Comparison of ENCODE assay signal across 15 mouse cellular contexts in genomic region chr5:122802706-122803105, GRCm38 (mm10). TPM values are rescaled to one million over a fixed set of nuclear protein-coding genes. Genes with fewer than 3 reads are reported as not detected.
DNase-seq lines count a peak whose midpoint lies in the region; ATAC-seq and TF ChIP-seq lines count a peak whose summit lies in the region.
"Had no signal": no experiment of that assay in that cellular context is flagged by ENCODE, and none has a peak within 500 bp of the region (broad histone marks: within the 10 kb centered on the region; RNA-seq: fewer than 3 reads in every experiment).

No protein-coding gene starts in this region.

- H3K36me3 ChIP-seq in heart, embryonic 14.5 days (ENCODE audit: control insufficient read depth, insufficient read depth, low read length), result peaks cover 97% of the 10 kb centered on the region
- peaks cover 19% of the 10 kb centered on the region for H3K36me3 ChIP-seq in liver, adult 2 months (ENCODE audit: control insufficient read depth, insufficient read depth, low read length)
- H3K36me3 ChIP-seq in liver, embryonic 12.5 days, result peaks cover 100% of the 10 kb centered on the region
- peaks cover 54% of the 10 kb centered on the region for H3K36me3 ChIP-seq in intestine, embryonic 15.5 days

- no peak for TF ChIP-seq POLR2A in liver, adult 2 months (IDR thresholded peaks at IDR 0.05; ENCODE audit: extremely low read depth, insufficient read depth, low read length)

- intact Hi-C loops in heart, postnatal 14 days (cut with DNase I), result no loop called here
- intact Hi-C loops in left cerebral cortex, postnatal 10 days (cut with DNase I), result no loop called here

- DNase-seq in heart, postnatal 14 days, result no peak
- DNase-seq in liver, adult 2 months (ENCODE audit: extremely low read depth, low read depth, low spot score), result peak; percentile 93
- DNase-seq in kidney, postnatal 25 days, result peak; percentile 69 to 91
- DNase-seq in left cerebral cortex, postnatal 10 days (ENCODE audit: extremely low spot score in 1 of 2, low spot score in 2 of 2), result no peak
- no peak for DNase-seq in testis, postnatal 14 days (ENCODE audit: low spot score)
- DNase-seq: adrenal gland, postnatal 10 days; B cell, adult 2 months; cerebellum, postnatal 10 days; layer of hippocampus, adult 9-11 months had no signal

- no peak for ATAC-seq in heart, embryonic 14.5 days (ENCODE audit: insufficient number of reproducible peaks, insufficient read depth, low FRiP score, low read depth)
- no peak for ATAC-seq in liver, embryonic 12.5 days
- peak; percentile 63 for ATAC-seq in intestine, embryonic 15.5 days

- H3K9ac ChIP-seq in heart, embryonic 14.5 days (ENCODE audit: low read length), result no peak overlapping the region
- no peak overlapping the region for H3K9ac ChIP-seq in liver, adult 2 months (ENCODE audit: low read depth, low read length)
- H3K9ac ChIP-seq in liver, embryonic 12.5 days, result no peak overlapping the region
- no peak overlapping the region for H3K9ac ChIP-seq in intestine, embryonic 15.5 days
- H3K9ac ChIP-seq: hindbrain, embryonic 14.5 days; lung, embryonic 15.5 days had no signal

- H3K4me1 ChIP-seq in heart, embryonic 14.5 days (ENCODE audit: control insufficient read depth in 2 of 2, insufficient read depth in 2 of 2, low read length in 2 of 2), result peaks cover 22 to 55% of the 10 kb centered on the region in 2 experiments
- H3K4me1 ChIP-seq in liver, adult 2 months (ENCODE audit: control insufficient read depth, insufficient read depth, low read length), result peaks cover 44% of the 10 kb centered on the region
- H3K4me1 ChIP-seq in liver, embryonic 12.5 days, result peaks cover 38% of the 10 kb centered on the region
- peaks cover 14% of the 10 kb centered on the region for H3K4me1 ChIP-seq in intestine, embryonic 15.5 days (replicated peaks)
- H3K4me1 ChIP-seq: midbrain, embryonic 10.5 days had no signal

- H3K79me2 ChIP-seq in liver, adult 2 months (ENCODE audit: control insufficient read depth, insufficient read depth, low read length), result no peaks in the 10 kb centered on the region

- no peaks in the 10 kb centered on the region for H3K9me3 ChIP-seq in heart, embryonic 14.5 days (ENCODE audit: control insufficient read depth, low read length)
- H3K9me3 ChIP-seq in liver, embryonic 12.5 days (replicated peaks), result no peaks in the 10 kb centered on the region
- no peaks in the 10 kb centered on the region for H3K9me3 ChIP-seq in intestine, embryonic 15.5 days
- H3K9me3 ChIP-seq: lung, embryonic 15.5 days; midbrain, embryonic 10.5 days had no signal

- no peaks in the 10 kb centered on the region for H3K27me3 ChIP-seq in heart, embryonic 14.5 days (ENCODE audit: control insufficient read depth, insufficient read depth, low read length)
- no peaks in the 10 kb centered on the region for H3K27me3 ChIP-seq in liver, adult 2 months (ENCODE audit: control insufficient read depth, insufficient read depth, low read length)
- no peaks in the 10 kb centered on the region for H3K27me3 ChIP-seq in liver, embryonic 12.5 days (replicated peaks)
- H3K27me3 ChIP-seq in intestine, embryonic 15.5 days (replicated peaks), result no peaks in the 10 kb centered on the region
- H3K27me3 ChIP-seq: lung, embryonic 15.5 days had no signal

- TF ChIP-seq CTCF in liver, adult 2 months (IDR thresholded peaks at IDR 0.05; ENCODE audit: low read depth, low read length), result peak; percentile 32; the same call in 1 of the 2 replicates

- H3K4me2 ChIP-seq in heart, embryonic 14.5 days (ENCODE audit: low read length), result no peak overlapping the region
- no peak overlapping the region for H3K4me2 ChIP-seq in liver, embryonic 12.5 days
- H3K4me2 ChIP-seq in intestine, embryonic 15.5 days (replicated peaks), result no peak overlapping the region
- H3K4me2 ChIP-seq: hindbrain, embryonic 14.5 days; lung, embryonic 15.5 days had no signal

- peak overlapping the region; percentile 71 to 73 for H3K27ac ChIP-seq in heart, embryonic 14.5 days (replicated peaks in 1 of 2; ENCODE audit: control insufficient read depth in 1 of 2, insufficient read depth in 1 of 2, low read depth in 2 of 2, low read length in 2 of 2)
- H3K27ac ChIP-seq in liver, adult 2 months (replicated peaks; ENCODE audit: insufficient read depth, low read depth, low read length), result peak overlapping the region; percentile 98
- no peak overlapping the region for H3K27ac ChIP-seq in liver, embryonic 12.5 days
- H3K27ac ChIP-seq in intestine, embryonic 15.5 days, result peak overlapping the region; percentile 20; the same call in 1 of the 2 replicates
- H3K27ac ChIP-seq: hindbrain, embryonic 14.5 days; lung, embryonic 15.5 days; midbrain, embryonic 10.5 days had no signal

- no peak overlapping the region for H3K4me3 ChIP-seq in heart, embryonic 14.5 days (ENCODE audit: control insufficient read depth in 1 of 2, insufficient read depth in 1 of 2, low read depth in 1 of 2, low read length in 2 of 2)
- H3K4me3 ChIP-seq in liver, adult 2 months (ENCODE audit: insufficient read depth, low read depth, low read length), result no peak overlapping the region
- H3K4me3 ChIP-seq in liver, embryonic 12.5 days, result no peak overlapping the region
- no peak overlapping the region for H3K4me3 ChIP-seq in intestine, embryonic 15.5 days (replicated peaks)
- H3K4me3 ChIP-seq: lung, embryonic 15.5 days; midbrain, embryonic 10.5 days had no signal

- 54% methylated on average over 9 of the region's 9 CpGs for WGBS in heart, embryonic 14.5 days
- WGBS in liver, adult 2 months, result 23% methylated on average over 9 of the region's 9 CpGs
- WGBS in liver, embryonic 12.5 days (ENCODE audit: insufficient replicate concordance), result 85% methylated on average over 9 of the region's 9 CpGs
- 60% methylated on average over 9 of the region's 9 CpGs for WGBS in intestine, embryonic 15.5 days

RNA-seq across cellular contexts. Expression of gene Anapc5, which starts 18.4 kb away (rescaled TPM):
- 327 and 338 TPM in 2 replicates for polyA plus RNA-seq in heart, embryonic 14.5 days (2014; fragmentation: Nextera tagmentation; extraction: Ambion mirVana)
- total RNA-seq in heart, postnatal 14 days (2021), result 100 to 1,000 TPM; 162 to 181 TPM
- total RNA-seq in liver, adult 2 months (2014; rRNA removed), result 93.9 and 99.0 TPM in 2 replicates
- 61.0 and 61.9 TPM in 2 replicates for polyA plus RNA-seq in liver, adult 2 months (2012; rRNA removed)
- 330 and 342 TPM in 2 replicates for polyA plus RNA-seq in liver, embryonic 12.5 days (2016; fragmentation: Nextera tagmentation; extraction: Ambion mirVana)
- polyA plus RNA-seq in intestine, embryonic 15.5 days (2015; fragmentation: Nextera tagmentation; extraction: Ambion mirVana), result 362 and 376 TPM in 2 replicates
- 100 to 1,000 TPM; 307 to 314 TPM for total RNA-seq in left cerebral cortex, postnatal 10 days (2021)

RNA-seq across cellular contexts. Expression of gene Camkk2, which starts 23.5 kb away (rescaled TPM):
- polyA plus RNA-seq in heart, embryonic 14.5 days (2014; fragmentation: Nextera tagmentation; extraction: Ambion mirVana), result 11.2 and 12.4 TPM in 2 replicates
- total RNA-seq in heart, postnatal 14 days (2021), result 10 to 100 TPM; 11.4 to 11.7 TPM
- 6.3 and 8.3 TPM in 2 replicates for total RNA-seq in liver, adult 2 months (2014; rRNA removed)
- polyA plus RNA-seq in liver, adult 2 months (2012; rRNA removed), result 16.4 and 17.7 TPM in 2 replicates
- polyA plus RNA-seq in liver, embryonic 12.5 days (2016; fragmentation: Nextera tagmentation; extraction: Ambion mirVana), result 14.5 and 16.7 TPM in 2 replicates
- 20.5 and 23.8 TPM in 2 replicates for polyA plus RNA-seq in intestine, embryonic 15.5 days (2015; fragmentation: Nextera tagmentation; extraction: Ambion mirVana)
- 100 to 1,000 TPM; 182 to 192 TPM for total RNA-seq in left cerebral cortex, postnatal 10 days (2021)

RNA-seq across cellular contexts. Expression of gene Rnf34, which starts 47.1 kb away (rescaled TPM):
- polyA plus RNA-seq in heart, embryonic 14.5 days (2014; fragmentation: Nextera tagmentation; extraction: Ambion mirVana), result 30.1 and 34.7 TPM in 2 replicates
- total RNA-seq in heart, postnatal 14 days (2021), result 10 to 100 TPM; 27.3 to 27.7 TPM
- total RNA-seq in liver, adult 2 months (2014; rRNA removed), result 4.1 and 5.3 TPM in 2 replicates
- polyA plus RNA-seq in liver, adult 2 months (2012; rRNA removed), result 3.4 TPM in 2 replicates
- 14.4 and 14.9 TPM in 2 replicates for polyA plus RNA-seq in liver, embryonic 12.5 days (2016; fragmentation: Nextera tagmentation; extraction: Ambion mirVana)
- 25.9 and 30.7 TPM in 2 replicates for polyA plus RNA-seq in intestine, embryonic 15.5 days (2015; fragmentation: Nextera tagmentation; extraction: Ambion mirVana)
- total RNA-seq in left cerebral cortex, postnatal 10 days (2021), result 10 to 100 TPM; 40.0 to 46.5 TPM

Comparison
In these comparisons a context has a peak if more than half of its experiments do, and no peak if none do; other contexts are left out.
1. DNase-seq: peak in liver, adult 2 months (single experiment) and kidney, postnatal 25 days (2 of 2); none in heart, postnatal 14 days (0 of 2), left cerebral cortex, postnatal 10 days (0 of 2) and testis, postnatal 14 days (single experiment).